Mouse (Mus musculus) forebrain, postnatal 0 days (tissue): ENCODE measurements at regions not wholly inside any gene's neighbourhood (a gene's known extent, or its start where the extent isn't known, plus 50 kb on each side); places are given as distances from the start of the nearest gene placed in this dataset.

Source experiments
- ATAC-seq: fragments of 200-750 bp; cut with Nextera tagmentation; 2 replicates; pipeline ENCODE4 v1.8.0; 2017; ENCODE audit warnings: mild to moderate bottlenecking, moderate library complexity
- DNase-seq: peaks from one replicate; pipeline ENCODE4 v3.0.0-alpha.2; 2015
- H3K27ac ChIP-seq: fragments of 300-500 bp; sonication (generic); 2 replicates; pipeline ENCODE4 v1.5.1; 2014; ENCODE audit warnings: low read depth, mild to moderate bottlenecking, antibody characterized with exemption, low read length, moderate library complexity, mixed read lengths
- H3K27me3 ChIP-seq: fragments of 300-500 bp; sonication (generic); 2 replicates; pipeline ENCODE4 v1.6.1; 2014; ENCODE audit warnings: mild to moderate bottlenecking, low read length, mixed read lengths; ENCODE audit not compliant: insufficient read depth
- H3K36me3 ChIP-seq: fragments of 300-500 bp; sonication (generic); 2 replicates; pipeline ENCODE4 v1.6.1; 2014; ENCODE audit warnings: mild to moderate bottlenecking, moderate library complexity; ENCODE audit not compliant: insufficient read depth
- H3K4me1 ChIP-seq: fragments of 300-500 bp; sonication (generic); 2 replicates; pipeline ENCODE4 v1.6.1; 2014; ENCODE audit warnings: antibody characterized with exemption; ENCODE audit not compliant: insufficient read depth
- H3K4me2 ChIP-seq: fragments of 300-500 bp; sonication (generic); 2 replicates; pipeline ENCODE4 v1.6.1; 2014; ENCODE audit warnings: low read depth, mild to moderate bottlenecking, moderate library complexity
- H3K4me3 ChIP-seq: fragments of 300-500 bp; sonication (generic); 2 replicates; pipeline ENCODE4 v1.5.1; 2014; ENCODE audit warnings: low read depth, low read length, mixed read lengths
- H3K9ac ChIP-seq: fragments of 300-500 bp; sonication (generic); 2 replicates; pipeline ENCODE4 v1.6.1; 2014; ENCODE audit warnings: mild to moderate bottlenecking
- H3K9me3 ChIP-seq: fragments of 300-500 bp; sonication (generic); 2 replicates; pipeline ENCODE4 v1.6.1; 2016; ENCODE audit warnings: low read length
- CTCF ChIP-seq: sonication (generic); IDR thresholded peaks from 2 replicates; pipeline ENCODE4 v1.5.1; 2016; ENCODE audit warnings: antibody characterized with exemption, control low read depth, low read depth
- WGBS: fragments of 180-500 bp; shearing (Covaris S2); extraction: QIAGEN DNeasy Blood & Tissue Kit; methylation state at CpG from one replicate; pipeline ENCODE4 v1.1.7; 2014; 5-methylcytosine and 5-hydroxymethylcytosine counted together

- no peaks in the 10 kb centered on the region for H3K4me1 ChIP-seq
- H3K27me3 ChIP-seq = no peaks in the 10 kb centered on the region
- ATAC-seq = no peak
- no peak overlapping the region for H3K4me2 ChIP-seq
- WGBS = 61% methylated on average over 4 of the region's 4 CpGs
- no peak overlapping the region for H3K27ac ChIP-seq
- no peaks in the 10 kb centered on the region for H3K36me3 ChIP-seq
- DNase-seq = no peak
- no peak for TF ChIP-seq CTCF
- no peaks in the 10 kb centered on the region for H3K9me3 ChIP-seq
- H3K9ac ChIP-seq = no peak overlapping the region
- no peak overlapping the region for H3K4me3 ChIP-seq
Observed at GRCm38 (mm10) chr10:124833930-124834329, 555.3 kb downstream of the Slc16a7 start.

GRCm38 (mm10) chr10:124803997-124804614 lies 585.2 kb downstream of the Slc16a7 start:
- H3K9me3 ChIP-seq = no peaks in the 10 kb centered on the region
- no peak overlapping the region for H3K9ac ChIP-seq
- DNase-seq (no peak), ATAC-seq (no peak)
- H3K4me1 ChIP-seq = no peaks in the 10 kb centered on the region
- H3K27ac ChIP-seq = no peak overlapping the region
- WGBS = 16% methylated on average over 3 of the region's 3 CpGs
- H3K4me2 ChIP-seq = no peak overlapping the region
- H3K4me3 ChIP-seq = no peak overlapping the region
- H3K27me3 ChIP-seq = no peaks in the 10 kb centered on the region
- H3K36me3 ChIP-seq = no peaks in the 10 kb centered on the region
- no peak for TF ChIP-seq CTCF
